Mouse (Mus musculus) cortical plate, adult 2 months (tissue): ENCODE data around the gene Serinc3.

Experiments used
- CTCF ChIP-seq: fragments of 200-500 bp; IDR thresholded peaks from 2 replicates; pipeline ENCODE4 v1.5.1; 2011; ENCODE audit warnings: mild to moderate bottlenecking, control low read depth, low read length; ENCODE audit not compliant: insufficient read depth; ENCODE audit errors: extremely low read depth
- POLR2A ChIP-seq: fragments of 200-500 bp; IDR thresholded peaks from 2 replicates; pipeline ENCODE4 v1.6.1; 2011; ENCODE audit warnings: mild to moderate bottlenecking, low read length, control low read depth; ENCODE audit not compliant: insufficient read depth; ENCODE audit errors: extremely low read depth

- no peak for TF ChIP-seq CTCF
- no peak for TF ChIP-seq POLR2A
Measured at GRCm38 (mm10) chr2:163617874-163618273, 27.1 kb downstream of the Serinc3 start.
